Mouse (Mus musculus): ENCODE data around the gene Lrwd1. TPM values are rescaled to one million over a fixed set of nuclear protein-coding genes. Genes with fewer than 3 reads are reported as not detected.
"Not testable (repeated sequence)": the region's sequence is repeated elsewhere in the genome, so short reads cannot be mapped to it uniquely, and the experiment has no call there.

Lrwd1 gene
- polyA plus RNA-seq, 1 experiment: 30.5 TPM

DNA sequence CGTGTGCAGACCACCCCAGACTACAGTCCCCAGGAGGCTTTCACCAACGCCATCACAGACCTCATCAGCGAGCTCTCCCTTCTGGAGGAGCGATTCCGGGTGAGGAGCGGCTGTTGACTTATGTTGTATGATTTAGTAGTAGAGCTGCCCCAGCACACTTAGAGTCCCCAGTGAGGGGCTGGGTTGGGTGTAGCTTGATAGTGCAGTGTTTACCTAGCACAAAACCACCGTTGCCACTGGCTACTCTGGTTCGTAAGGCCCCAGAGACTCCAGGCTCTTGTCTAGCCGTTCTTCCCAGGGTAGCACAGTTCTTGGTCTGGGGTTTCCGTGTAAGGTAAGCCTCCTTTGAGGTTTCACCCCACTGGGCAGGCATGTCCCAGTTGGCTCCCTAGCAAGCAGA, 13.7 kb downstream of the Lrwd1 start:
- Histone ChIP-seq H3K4me3 (ENCODE audit: insufficient read depth, low read length) (no peak overlapping the region), H3K27ac (ENCODE audit: insufficient read depth, low read depth, low read length) (no peak overlapping the region), H3K4me1 (ENCODE audit: control insufficient read depth, insufficient read depth, low read length) (0 out of 2 replicates have a peak, but pooled peaks cover 6% of the 10 kb centered on the region)
- no peak for TF ChIP-seq CTCF (IDR thresholded peaks at IDR 0.05; ENCODE audit: low read depth, low read length)
- 0 out of 2 replicates have a peak, but pooled peaks have one; percentile 10 for TF ChIP-seq POLR2A (IDR thresholded peaks at IDR 0.05; ENCODE audit: borderline replicate concordance, low read depth, low read length)

DNA sequence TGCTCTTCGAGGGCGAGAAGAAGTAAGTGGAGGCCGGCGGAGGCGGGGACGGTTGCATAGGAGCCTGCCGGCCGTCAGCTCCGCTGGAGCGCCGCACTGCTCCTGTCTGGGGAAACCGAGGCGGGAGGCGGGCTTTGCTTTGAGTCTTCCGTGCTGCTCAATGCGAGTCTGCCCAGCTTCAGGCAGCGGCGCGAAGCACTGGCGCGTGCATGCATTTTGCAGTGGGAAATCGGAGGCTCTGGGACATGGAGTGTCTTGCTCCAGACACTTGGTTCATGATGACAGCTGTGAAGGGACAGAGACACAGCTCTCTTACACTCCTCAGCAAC, 19.1 kb downstream of the Lrwd1 start:
- TF ChIP-seq POLR2A (IDR thresholded peaks at IDR 0.05; ENCODE audit: borderline replicate concordance, low read depth, low read length): no peak
- peak overlapping the region; percentile 30; the same call in 1 of the 2 replicates for H3K27ac ChIP-seq (ENCODE audit: insufficient read depth, low read depth, low read length)
- peaks cover 9% of the 10 kb centered on the region; the same call in 1 of the 2 replicates for H3K4me1 ChIP-seq (ENCODE audit: control insufficient read depth, insufficient read depth, low read length)
- peak overlapping the region; percentile 91 for H3K4me3 ChIP-seq (ENCODE audit: insufficient read depth, low read length)

DNA sequence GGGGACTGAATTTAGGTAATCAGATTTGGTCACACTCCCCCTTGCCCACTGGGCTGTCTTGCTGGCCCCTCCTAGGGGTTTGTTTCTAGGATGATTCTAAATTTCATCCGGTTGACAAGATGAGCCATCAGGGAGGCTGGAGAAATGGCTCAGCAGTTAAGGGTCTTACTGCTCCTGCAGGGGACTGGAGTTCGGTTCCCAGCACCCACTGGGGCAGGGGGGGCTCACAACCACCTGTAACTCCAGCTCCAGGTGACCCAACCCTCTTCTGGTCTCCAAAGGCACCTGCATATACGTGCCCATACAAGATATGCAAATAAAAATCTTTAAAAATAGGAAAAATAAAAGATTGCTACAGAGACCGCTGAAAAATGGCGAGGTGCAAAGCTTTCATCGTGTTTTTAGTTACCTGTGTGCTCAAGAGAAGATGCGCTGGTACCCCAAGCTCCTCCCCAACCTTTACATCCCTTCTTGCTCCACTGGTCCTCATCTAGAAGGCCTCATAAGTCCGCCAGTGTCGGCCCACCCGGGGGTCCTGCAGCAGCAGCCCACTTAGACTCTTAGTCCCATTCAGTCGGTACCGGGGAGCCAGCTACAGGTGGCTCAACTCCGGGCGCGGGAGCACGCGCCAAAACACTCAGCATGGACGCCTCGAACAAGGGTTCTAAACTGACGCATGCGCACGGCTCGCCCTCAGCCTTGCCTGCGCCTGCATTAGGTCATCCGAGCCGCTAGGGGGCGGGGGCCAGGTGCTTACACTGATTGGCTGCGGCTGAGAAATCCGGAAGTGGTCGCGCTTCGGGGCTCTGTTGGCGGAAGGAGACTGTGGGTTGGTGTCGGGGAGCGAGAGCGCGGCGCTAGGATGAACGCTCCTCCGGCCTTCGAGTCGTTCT, 19.7 kb downstream of the Lrwd1 start, which contains the start of gene Polr2j:
TSS of gene Polr2j (plus strand) at position 741 of the 893 bp plus-strand sequence.
- peak within 1 kb of the TSS; percentile 30; the same call in 1 of the 2 replicates for H3K27ac ChIP-seq (ENCODE audit: insufficient read depth, low read depth, low read length)
- H3K4me1 ChIP-seq (ENCODE audit: control insufficient read depth, insufficient read depth, low read length): peaks cover 9% of the 10 kb centered on the region; the same call in 1 of the 2 replicates
- H3K4me3 ChIP-seq (ENCODE audit: insufficient read depth, low read length): peak within 1 kb of the TSS; percentile 91
- TF ChIP-seq POLR2A (IDR thresholded peaks at IDR 0.05; ENCODE audit: borderline replicate concordance, low read depth, low read length): peak; percentile 7; the same call in 1 of the 2 replicates
- TF ChIP-seq CTCF (IDR thresholded peaks at IDR 0.05; ENCODE audit: low read depth, low read length): peak; percentile 60; the same call in 1 of the 2 replicates

GRCm38 (mm10) chr5:136113546-136113945, 22.3 kb downstream of the Lrwd1 start:
- H3K4me3 ChIP-seq (ENCODE audit: insufficient read depth, low read length); H3K27ac ChIP-seq (ENCODE audit: insufficient read depth, low read depth, low read length): not testable (repeated sequence)
- peaks cover 14% of the 10 kb centered on the region for H3K4me1 ChIP-seq (ENCODE audit: control insufficient read depth, insufficient read depth, low read length)

DNA sequence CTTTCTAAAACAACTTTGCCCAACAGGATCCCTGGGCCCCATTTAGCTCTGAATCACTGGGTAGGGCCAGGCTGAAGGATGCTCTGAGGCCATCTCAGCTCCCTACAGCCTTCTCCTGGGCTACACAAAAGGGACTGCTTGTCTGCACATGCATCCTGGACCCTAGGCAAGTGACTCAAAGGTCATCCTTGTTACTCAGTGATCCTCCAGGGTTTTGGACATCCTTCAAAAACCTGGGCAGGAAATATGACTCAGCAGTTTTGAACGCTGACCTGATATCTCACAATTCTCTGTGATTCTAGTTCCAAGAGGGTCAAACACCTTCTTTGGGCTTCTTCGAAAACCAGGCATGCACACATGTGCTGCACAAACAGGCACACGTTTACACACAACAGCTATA, 26.8 kb downstream of the Lrwd1 start:
- TF ChIP-seq POLR2A (IDR thresholded peaks at IDR 0.05; ENCODE audit: borderline replicate concordance, low read depth, low read length) (no peak), CTCF (IDR thresholded peaks at IDR 0.05; ENCODE audit: low read depth, low read length) (no peak)
- peaks cover 19% of the 10 kb centered on the region for H3K4me1 ChIP-seq (ENCODE audit: control insufficient read depth, insufficient read depth, low read length)
- H3K4me3 ChIP-seq (ENCODE audit: insufficient read depth, low read length): no peak overlapping the region
- H3K27ac ChIP-seq (ENCODE audit: insufficient read depth, low read depth, low read length): no peak overlapping the region

- peaks cover 19% of the 10 kb centered on the region for H3K4me1 ChIP-seq (ENCODE audit: control insufficient read depth, insufficient read depth, low read length)
- no peak for TF ChIP-seq CTCF (IDR thresholded peaks at IDR 0.05; ENCODE audit: low read depth, low read length)
- no peak for TF ChIP-seq POLR2A (IDR thresholded peaks at IDR 0.05; ENCODE audit: borderline replicate concordance, low read depth, low read length)
- 0 out of 2 replicates have a peak overlapping the region, but pooled peaks have one; percentile 24 for H3K27ac ChIP-seq (ENCODE audit: insufficient read depth, low read depth, low read length)
These were observed 27.4 kb downstream of the Lrwd1 start for GRCm38 (mm10) chr5:136108486-136108885.

DNA sequence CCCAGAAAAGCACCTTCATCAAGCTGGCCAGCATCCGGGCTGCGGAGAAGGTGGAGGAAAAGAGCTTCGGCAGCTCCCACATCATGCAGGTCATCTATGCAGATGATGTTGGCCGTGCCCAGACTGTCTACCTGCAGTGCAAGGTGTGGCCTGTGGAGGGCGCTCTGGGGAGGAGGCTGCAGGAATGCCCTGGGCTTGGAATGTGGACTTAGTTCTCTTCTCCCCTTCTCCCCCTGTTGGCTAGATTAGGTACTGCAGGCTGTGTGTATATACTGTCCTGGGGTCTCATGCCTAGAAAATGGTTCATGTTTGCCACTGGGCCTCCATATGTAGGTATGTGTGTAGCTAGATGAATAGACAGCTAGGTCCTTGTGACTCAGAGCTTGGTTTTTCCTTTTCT, 31.4 kb downstream of the Lrwd1 start:
- TF ChIP-seq POLR2A (IDR thresholded peaks at IDR 0.05; ENCODE audit: borderline replicate concordance, low read depth, low read length): no peak
- peak; percentile 48; the same call in 1 of the 2 replicates for TF ChIP-seq CTCF (IDR thresholded peaks at IDR 0.05; ENCODE audit: low read depth, low read length)
- peaks cover 22% of the 10 kb centered on the region for H3K4me1 ChIP-seq (ENCODE audit: control insufficient read depth, insufficient read depth, low read length)

More at GRCm38 (mm10) chr5:136108486-136108885, 27.4 kb downstream of the Lrwd1 start:
- no peak overlapping the region for H3K4me3 ChIP-seq (ENCODE audit: insufficient read depth, low read length)

GRCm38 (mm10) chr5:136102099-136102820, 33.6 kb downstream of the Lrwd1 start:
- Histone ChIP-seq H3K4me3 (ENCODE audit: insufficient read depth, low read length) (no peak overlapping the region), H3K4me1 (ENCODE audit: control insufficient read depth, insufficient read depth, low read length) (peaks cover 8% of the 10 kb centered on the region; the same call in 1 of the 2 replicates), H3K27ac (ENCODE audit: insufficient read depth, low read depth, low read length) (no peak overlapping the region)
- TF ChIP-seq POLR2A (IDR thresholded peaks at IDR 0.05; ENCODE audit: borderline replicate concordance, low read depth, low read length) (no peak), CTCF (IDR thresholded peaks at IDR 0.05; ENCODE audit: low read depth, low read length) (peak; percentile 39)

More for the DNA sequence above, 31.4 kb downstream of the Lrwd1 start:
- Histone ChIP-seq H3K4me3 (ENCODE audit: insufficient read depth, low read length) (no peak overlapping the region), H3K27ac (ENCODE audit: insufficient read depth, low read depth, low read length) (no peak overlapping the region)

DNA sequence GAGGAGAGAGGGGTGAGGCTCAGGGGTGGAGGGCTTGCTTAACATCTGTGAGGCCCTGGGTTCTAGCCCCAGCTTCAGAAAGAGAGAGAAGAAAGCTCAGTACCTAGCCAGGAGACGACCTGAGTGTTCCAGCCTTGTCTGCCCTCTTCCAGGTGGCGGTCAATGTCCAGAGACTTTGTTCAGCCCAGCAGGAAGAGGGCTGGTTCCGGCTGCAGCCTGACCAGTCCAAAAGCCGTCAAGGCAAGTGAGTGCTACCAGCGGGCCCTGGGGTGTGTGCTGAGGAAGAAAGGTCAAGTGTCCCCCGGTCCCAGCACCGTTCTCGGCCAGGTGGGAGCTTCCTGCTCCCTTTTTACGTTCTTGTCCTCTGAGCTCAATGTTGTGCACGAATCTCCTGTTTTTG, 37.3 kb downstream of the Lrwd1 start:
- Histone ChIP-seq H3K27ac (ENCODE audit: insufficient read depth, low read depth, low read length) (no peak overlapping the region), H3K4me3 (ENCODE audit: insufficient read depth, low read length) (no peak overlapping the region), H3K4me1 (ENCODE audit: control insufficient read depth, insufficient read depth, low read length) (peaks cover 11% of the 10 kb centered on the region)
- TF ChIP-seq POLR2A (IDR thresholded peaks at IDR 0.05; ENCODE audit: borderline replicate concordance, low read depth, low read length) (no peak), CTCF (IDR thresholded peaks at IDR 0.05; ENCODE audit: low read depth, low read length) (no peak)

- H3K27ac ChIP-seq (ENCODE audit: insufficient read depth, low read depth, low read length): no peak overlapping the region
- peaks cover 13% of the 10 kb centered on the region for H3K4me1 ChIP-seq (ENCODE audit: control insufficient read depth, insufficient read depth, low read length)
- no peak overlapping the region for H3K4me3 ChIP-seq (ENCODE audit: insufficient read depth, low read length)
- no peak for TF ChIP-seq POLR2A (IDR thresholded peaks at IDR 0.05; ENCODE audit: borderline replicate concordance, low read depth, low read length)
- TF ChIP-seq CTCF (IDR thresholded peaks at IDR 0.05; ENCODE audit: low read depth, low read length): no peak
These were observed 40.8 kb downstream of the Lrwd1 start for GRCm38 (mm10) chr5:136095089-136095488.

Measured in bone marrow macrophage, adult 2 months (primary cell).